Mouse (Mus musculus) olfactory bulb, adult 2 months (tissue): ENCODE data around the gene Kif5a. TPM values are rescaled to one million over a fixed set of nuclear protein-coding genes. Genes with fewer than 3 reads are reported as not detected.
A peak's percentile ranks its signal among the peaks of the same experiment; 100 is the strongest.

Experiments used
- H3K27ac ChIP-seq: fragments of 200-500 bp; 2 replicates; pipeline ENCODE4 v1.5.1; 2012; ENCODE audit warnings: low read depth, low read length; ENCODE audit not compliant: insufficient read depth
- H3K4me1 ChIP-seq: fragments of 200-500 bp; 2 replicates; pipeline ENCODE4 v1.6.1; 2012; ENCODE audit warnings: low read length; ENCODE audit not compliant: control insufficient read depth, insufficient read depth
- H3K4me3 ChIP-seq: fragments of 200-500 bp; 2 replicates; pipeline ENCODE4 v1.5.1; 2012; ENCODE audit warnings: mild to moderate bottlenecking, low read depth, low read length, moderate library complexity; ENCODE audit not compliant: insufficient read depth
- CTCF ChIP-seq: fragments of 200-500 bp; IDR thresholded peaks from 2 replicates; pipeline ENCODE4 v1.5.1; 2012; ENCODE audit warnings: low read depth, mild to moderate bottlenecking, low read length, moderate library complexity; ENCODE audit not compliant: insufficient read depth
- POLR2A ChIP-seq: fragments of 200-500 bp; IDR thresholded peaks from 2 replicates; pipeline ENCODE4 v1.6.1; 2012; ENCODE audit warnings: mild to moderate bottlenecking, low read depth, low read length, moderate library complexity; ENCODE audit not compliant: insufficient read depth
- WGBS: fragments of 180-500 bp; shearing (Covaris S2); methylation state at CpG from one replicate; pipeline ENCODE4 v1.1.7; 2018; 5-methylcytosine and 5-hydroxymethylcytosine counted together
- polyA plus RNA-seq: library from polyadenylated mRNA; stranded (reverse); fragments of >200 nt; gene quantifications from 2 replicates; pipeline ENCODE4 v1.2.4, GENCODE M21; 2012; ENCODE audit warnings: low replicate concordance; ENCODE audit not compliant: missing spikeins, insufficient read depth, insufficient read length

Kif5a gene
- polyA plus RNA-seq, 1 experiment = 160 TPM

DNA sequence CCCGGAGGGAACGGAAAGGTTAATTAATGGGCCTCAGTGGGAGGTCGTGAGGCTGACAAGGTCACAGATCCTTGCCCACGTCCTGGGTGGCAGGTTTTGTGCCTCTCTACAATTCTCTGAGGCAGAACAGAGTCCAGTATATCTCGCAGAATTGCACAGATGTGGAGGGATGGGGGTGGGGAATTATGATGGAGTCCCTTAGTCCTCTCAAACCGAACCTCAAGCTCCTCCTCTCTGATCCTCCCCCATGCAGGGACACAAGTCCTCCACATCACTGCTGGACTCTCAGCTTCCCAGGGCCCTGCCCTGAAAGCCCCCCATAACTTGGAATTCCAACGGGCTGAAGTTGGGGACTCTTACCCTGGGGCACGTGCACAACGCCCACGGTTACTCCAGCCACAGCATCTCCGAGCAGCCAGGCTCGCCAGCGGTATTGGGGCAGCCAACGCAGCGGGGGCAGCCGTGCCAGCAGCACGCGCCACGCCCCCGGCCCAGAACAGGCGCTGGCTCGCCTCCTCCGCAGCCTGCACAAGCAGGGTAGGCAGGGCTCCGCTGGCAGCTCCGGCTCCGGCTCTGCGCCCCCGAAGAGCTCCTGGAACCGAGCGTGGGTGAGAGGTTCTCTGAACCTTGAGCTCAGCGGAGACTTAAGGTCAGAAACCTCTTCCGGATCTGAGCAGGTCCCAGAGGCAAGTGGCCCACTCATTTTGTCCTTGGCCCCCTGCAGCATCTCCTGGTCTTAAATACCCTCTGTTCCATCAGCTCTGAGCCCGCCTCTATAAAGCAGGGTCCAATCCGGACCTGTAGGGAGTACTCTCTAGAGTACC, 83.1 kb downstream of the Kif5a start, which contains the start of gene Slc26a10:
TSS of gene Slc26a10 (minus strand) at position 775 of the 824 bp plus-strand sequence.
- 6% methylated on average over 34 of the region's 34 CpGs for WGBS
- TF ChIP-seq CTCF (no peak), POLR2A (no peak)
- Histone ChIP-seq H3K4me3 (peak within 1 kb of the TSS; percentile 19), H3K4me1 (peaks cover 30% of the 10 kb centered on the region), H3K27ac (no peak within 1 kb of the TSS)

- H3K4me1 ChIP-seq = peaks cover 30% of the 10 kb centered on the region
- no peak overlapping the region for H3K27ac ChIP-seq
- TF ChIP-seq POLR2A = no peak
- TF ChIP-seq CTCF = no peak
- 12% methylated on average over 41 of the region's 41 CpGs for WGBS
- peak overlapping the region; percentile 35 for H3K4me3 ChIP-seq
These were observed 84.7 kb downstream of the Kif5a start for GRCm38 (mm10) chr10:127178286-127179027.

GRCm38 (mm10) chr10:127177719-127178118, 85.4 kb downstream of the Kif5a start:
- Histone ChIP-seq H3K4me3 (peak overlapping the region; percentile 35), H3K4me1 (peaks cover 30% of the 10 kb centered on the region), H3K27ac (no peak overlapping the region)
- TF ChIP-seq CTCF = peak; percentile 64
- TF ChIP-seq POLR2A = no peak
- under 1% methylated on average over 23 of the region's 23 CpGs for WGBS

DNA sequence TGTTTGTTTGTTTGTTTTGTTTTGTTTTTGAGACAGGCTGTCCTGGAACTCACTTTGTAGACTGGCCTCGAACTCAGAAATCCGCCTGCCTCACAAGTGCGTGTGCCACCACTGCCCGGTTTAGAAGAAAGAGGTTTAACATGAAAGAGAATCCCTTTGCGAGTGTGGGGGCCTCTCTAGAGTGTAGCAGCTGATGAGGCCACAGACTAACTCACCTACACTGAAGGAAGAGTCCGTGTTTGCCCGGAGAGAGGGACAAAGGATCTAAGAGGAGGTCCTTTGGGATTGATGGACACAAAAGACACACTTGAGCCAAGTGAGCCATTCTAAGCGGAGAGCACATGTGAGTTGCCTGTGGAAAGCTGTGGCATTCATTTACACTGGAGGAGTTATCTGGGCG, 85.9 kb downstream of the Kif5a start:
- TF ChIP-seq POLR2A (no peak), CTCF (no peak)
- Histone ChIP-seq H3K4me3 (no peak overlapping the region), H3K27ac (no peak overlapping the region), H3K4me1 (peaks cover 30% of the 10 kb centered on the region)
- WGBS = 27% methylated on average over 9 of the region's 9 CpGs

GRCm38 (mm10) chr10:127176756-127177155, 86.4 kb downstream of the Kif5a start:
- 27% methylated on average over 7 of the region's 7 CpGs for WGBS
- TF ChIP-seq POLR2A = no peak
- Histone ChIP-seq H3K4me3 (no peak overlapping the region), H3K27ac (no peak overlapping the region), H3K4me1 (peaks cover 30% of the 10 kb centered on the region)

- TF ChIP-seq POLR2A = no peak
- TF ChIP-seq CTCF = no peak
- H3K27ac ChIP-seq = no peak overlapping the region
- no peak overlapping the region for H3K4me3 ChIP-seq
- H3K4me1 ChIP-seq = peaks cover 30% of the 10 kb centered on the region
- WGBS = 40% methylated on average over 3 of the region's 3 CpGs
These were observed 86.9 kb downstream of the Kif5a start for GRCm38 (mm10) chr10:127176228-127176627.

Other genes starting within 250 kb of the Kif5a start
- not detected in 2 replicates for gene Tsfm, start 232.5 kb downstream of the Kif5a start, polyA plus RNA-seq
- not detected in 2 replicates for gene Mettl1, start 221.9 kb downstream of the Kif5a start, polyA plus RNA-seq
- gene Eef1akmt3, start 221.8 kb downstream of the Kif5a start, polyA plus RNA-seq = not detected in 2 replicates
- gene Cyp27b1, start 215.1 kb downstream of the Kif5a start, polyA plus RNA-seq = not detected in 2 replicates
- gene March9, start 203.2 kb downstream of the Kif5a start, polyA plus RNA-seq = not detected in 2 replicates
- not detected in 2 replicates for gene Cdk4, start 199.8 kb downstream of the Kif5a start, polyA plus RNA-seq
- gene Tspan31, start 193.1 kb downstream of the Kif5a start, polyA plus RNA-seq = not detected in 2 replicates
- 219 TPM in 1 of 2 replicates, not detected in the other for gene Agap2, start 188.1 kb downstream of the Kif5a start, polyA plus RNA-seq
- 124 TPM in 1 of 2 replicates, not detected in the other for gene Os9, start 142.2 kb downstream of the Kif5a start, polyA plus RNA-seq
- not detected in 2 replicates for gene B4galnt1, start 98.1 kb downstream of the Kif5a start, polyA plus RNA-seq
- not detected in 2 replicates for gene Slc26a10, start 82.7 kb downstream of the Kif5a start, polyA plus RNA-seq
- gene Arhgef25, start 73.3 kb downstream of the Kif5a start, polyA plus RNA-seq = not detected in 2 replicates
- gene Dtx3, start 67.6 kb downstream of the Kif5a start, polyA plus RNA-seq = 159 TPM in 1 of 2 replicates, not detected in the other
- 102 TPM in 1 of 2 replicates, not detected in the other for gene Pip4k2c, start 51.8 kb downstream of the Kif5a start, polyA plus RNA-seq
- not detected in 2 replicates for gene Dctn2, start 3.0 kb upstream of the Kif5a start, polyA plus RNA-seq
- not detected in 2 replicates for gene Mbd6, start 25.7 kb upstream of the Kif5a start, polyA plus RNA-seq
- not detected in 2 replicates for gene Mars, start 48.4 kb upstream of the Kif5a start, polyA plus RNA-seq
- 260 TPM in 1 of 2 replicates, not detected in the other for gene Arhgap9, start 58.6 kb upstream of the Kif5a start, polyA plus RNA-seq
- not detected in 2 replicates for gene Gli1, start 78.6 kb upstream of the Kif5a start, polyA plus RNA-seq
- gene Inhbe, start 91.1 kb upstream of the Kif5a start, polyA plus RNA-seq = not detected in 2 replicates
- not detected in 2 replicates for gene Inhbc, start 107.1 kb upstream of the Kif5a start, polyA plus RNA-seq
- gene R3hdm2, start 117.0 kb upstream of the Kif5a start, polyA plus RNA-seq = 475 and 884 TPM in 2 replicates
- gene Stac3, start 238.3 kb upstream of the Kif5a start, polyA plus RNA-seq = not detected in 2 replicates